Mouse (Mus musculus): Measurements from ENCODE around the gene Acvr1. TPM values are rescaled to one million over a fixed set of nuclear protein-coding genes. Genes with fewer than 3 reads are reported as not detected.

The Acvr1 gene
- polyA plus RNA-seq, 1 experiment from 2014 or later: 2.9 TPM

- Histone ChIP-seq H3K27ac (replicated peaks) (0 out of 2 replicates have a peak overlapping the region, but pooled peaks have one; percentile 14), H3K36me3 (no peaks in the 10 kb centered on the region), H3K4me1 (peaks cover 53% of the 10 kb centered on the region), H3K27me3 (ENCODE audit: low read depth, poor library complexity, severe bottlenecking) (no peaks in the 10 kb centered on the region), H3K4me3 (no peak overlapping the region), H3K9me3 (replicated peaks) (no peaks in the 10 kb centered on the region)
- 57% methylated on average over 6 of the region's 6 CpGs for WGBS
- no peak for DNase-seq (ENCODE audit: low spot score)
Measured at GRCm38 (mm10) chr2:58549960-58550359, 17.0 kb downstream of the Acvr1 start.

DNA sequence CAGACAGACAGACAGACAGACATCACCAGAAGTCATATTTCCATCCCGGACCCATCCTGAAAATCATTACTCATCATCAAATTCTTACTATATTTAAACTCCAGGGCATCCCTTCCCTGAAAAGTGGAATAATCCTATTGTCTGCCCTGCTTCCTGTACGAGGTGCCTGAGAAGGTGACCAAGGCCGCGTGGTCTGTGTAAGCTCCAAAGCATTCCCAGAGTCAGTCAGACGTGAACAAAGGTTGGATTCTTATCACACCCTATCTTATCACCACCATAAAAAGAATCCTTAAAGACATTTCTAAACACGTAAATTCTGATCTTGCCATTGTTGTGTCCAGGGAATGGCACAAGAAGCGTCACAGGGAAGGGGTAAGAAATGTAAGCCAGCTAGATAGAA, 18.0 kb downstream of the Acvr1 start:
- no peaks in the 10 kb centered on the region for H3K27me3 ChIP-seq (ENCODE audit: low read depth, poor library complexity, severe bottlenecking)
- no peak for DNase-seq (ENCODE audit: low spot score)
- WGBS: 85% methylated on average over 7 of the region's 7 CpGs
- no peak overlapping the region for H3K27ac ChIP-seq (replicated peaks)
- peaks cover 46% of the 10 kb centered on the region for H3K4me1 ChIP-seq
- H3K9me3 ChIP-seq (replicated peaks): no peaks in the 10 kb centered on the region
- no peak overlapping the region for H3K4me3 ChIP-seq
- H3K36me3 ChIP-seq: no peaks in the 10 kb centered on the region

DNA sequence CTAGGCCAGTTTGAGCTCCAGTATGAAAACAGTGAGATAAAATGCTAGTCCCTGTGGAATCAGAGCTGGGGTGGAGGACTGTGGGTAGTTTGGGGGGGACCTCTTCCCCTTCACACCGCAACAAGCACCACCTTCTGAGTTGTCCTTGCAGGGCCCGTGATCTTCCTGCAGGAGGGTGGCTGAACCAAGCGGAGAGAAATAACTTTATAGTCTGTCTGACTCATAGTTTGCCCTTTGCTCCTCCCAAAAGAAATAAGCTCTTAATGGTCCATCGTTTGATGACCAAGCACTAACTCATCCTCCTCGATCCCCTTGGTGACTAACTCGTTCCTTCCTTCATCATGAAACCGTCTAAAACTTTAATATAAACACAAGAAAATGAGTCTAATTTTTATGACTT, 20.7 kb downstream of the Acvr1 start:
- no peaks in the 10 kb centered on the region for H3K27me3 ChIP-seq (ENCODE audit: low read depth, poor library complexity, severe bottlenecking)
- H3K27ac ChIP-seq (replicated peaks): no peak overlapping the region
- H3K9me3 ChIP-seq (replicated peaks): no peaks in the 10 kb centered on the region
- 95% methylated on average over 7 of the region's 7 CpGs for WGBS
- H3K4me3 ChIP-seq: no peak overlapping the region
- no peak for DNase-seq (ENCODE audit: low spot score)
- no peaks in the 10 kb centered on the region for H3K36me3 ChIP-seq
- H3K4me1 ChIP-seq: peaks cover 20% of the 10 kb centered on the region

GRCm38 (mm10) chr2:58544368-58544767, 22.6 kb downstream of the Acvr1 start:
- H3K27ac ChIP-seq (replicated peaks): no peak overlapping the region
- 93% methylated on average over 6 of the region's 6 CpGs for WGBS
- no peaks in the 10 kb centered on the region for H3K36me3 ChIP-seq
- no peaks in the 10 kb centered on the region for H3K9me3 ChIP-seq (replicated peaks)
- DNase-seq (ENCODE audit: low spot score): no peak
- H3K4me1 ChIP-seq: peaks cover 12% of the 10 kb centered on the region
- H3K4me3 ChIP-seq: no peak overlapping the region
- no peaks in the 10 kb centered on the region for H3K27me3 ChIP-seq (ENCODE audit: low read depth, poor library complexity, severe bottlenecking)

DNA sequence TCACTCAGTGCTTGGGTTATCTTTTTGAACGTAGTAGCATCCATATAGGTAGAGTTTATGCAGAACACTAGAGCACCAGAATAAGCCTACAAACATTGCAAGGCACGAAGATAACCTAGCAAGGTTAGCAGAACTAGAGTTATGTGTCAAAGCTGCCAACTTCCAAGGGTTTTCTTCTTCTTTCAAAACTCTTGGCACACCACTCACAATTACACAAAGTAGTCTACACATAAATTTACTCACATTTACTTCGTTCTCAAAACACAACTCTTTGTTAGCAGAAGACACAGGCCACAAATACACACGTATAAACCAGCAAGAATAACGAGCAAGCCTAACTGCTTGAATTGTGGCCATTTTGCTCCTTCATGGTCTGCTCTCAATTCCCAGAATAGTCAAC, 23.7 kb downstream of the Acvr1 start:
- no peaks in the 10 kb centered on the region for H3K27me3 ChIP-seq (ENCODE audit: low read depth, poor library complexity, severe bottlenecking)
- DNase-seq (ENCODE audit: low spot score): no peak
- H3K36me3 ChIP-seq: no peaks in the 10 kb centered on the region
- no peaks in the 10 kb centered on the region for H3K9me3 ChIP-seq (replicated peaks)
- no peak overlapping the region for H3K4me3 ChIP-seq
- no peak overlapping the region for H3K27ac ChIP-seq (replicated peaks)
- peaks cover 18% of the 10 kb centered on the region for H3K4me1 ChIP-seq
- WGBS: 90% methylated on average over 5 of the region's 5 CpGs

DNA sequence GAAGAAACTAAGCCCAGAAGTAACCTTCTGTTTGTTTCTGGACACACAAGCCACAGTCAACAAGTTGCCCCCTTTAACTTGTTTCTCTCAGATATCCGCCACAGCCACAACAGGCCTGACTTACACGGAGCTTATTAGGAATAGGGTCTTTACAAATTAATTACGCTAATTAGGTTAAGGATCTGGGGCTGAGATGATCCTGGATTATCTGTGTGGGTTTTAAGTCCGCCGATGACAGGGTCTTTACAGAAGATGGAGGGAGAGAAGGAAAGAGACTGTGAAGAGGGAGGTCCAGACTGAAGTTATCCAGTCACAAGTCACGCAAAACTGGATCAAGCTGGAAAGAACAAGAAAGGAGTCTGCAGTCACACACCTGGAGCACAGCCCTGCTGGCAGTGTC, 28.8 kb downstream of the Acvr1 start:
- DNase-seq (ENCODE audit: low spot score): no peak
- 60% methylated on average over 6 of the region's 6 CpGs for WGBS

DNA sequence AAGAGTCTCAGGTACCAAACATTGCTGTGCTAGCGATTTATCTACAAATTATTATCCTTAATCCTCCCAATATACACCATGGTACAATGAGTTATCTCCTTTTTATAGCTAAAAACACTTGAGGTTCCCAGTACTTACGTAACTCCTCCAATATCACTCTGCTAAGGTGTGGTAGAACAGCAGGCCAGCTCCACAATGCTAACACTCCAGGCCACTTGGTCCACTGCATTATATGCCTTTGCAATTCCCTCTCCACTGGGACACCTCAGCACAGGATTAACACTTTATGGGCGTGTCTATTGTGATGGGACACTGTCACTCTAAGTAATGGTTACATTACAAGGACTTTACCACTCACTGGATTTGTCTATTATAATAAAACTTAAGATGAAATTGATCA, 30.2 kb downstream of the Acvr1 start:
- Histone ChIP-seq H3K27ac (replicated peaks) (no peak overlapping the region), H3K4me3 (no peak overlapping the region), H3K4me1 (peaks cover 55% of the 10 kb centered on the region), H3K9me3 (replicated peaks) (no peaks in the 10 kb centered on the region), H3K27me3 (ENCODE audit: low read depth, poor library complexity, severe bottlenecking) (no peaks in the 10 kb centered on the region), H3K36me3 (peaks cover 14% of the 10 kb centered on the region; the same call in 1 of the 2 replicates)
- 88% methylated on average over 3 of the region's 3 CpGs for WGBS
- no peak for DNase-seq (ENCODE audit: low spot score)

More for the DNA sequence above, 28.8 kb downstream of the Acvr1 start:
- no peak overlapping the region for H3K27ac ChIP-seq (replicated peaks)
- H3K4me1 ChIP-seq: peaks cover 41% of the 10 kb centered on the region
- no peaks in the 10 kb centered on the region for H3K9me3 ChIP-seq (replicated peaks)
- H3K4me3 ChIP-seq: no peak overlapping the region
- peaks cover 14% of the 10 kb centered on the region; the same call in 1 of the 2 replicates for H3K36me3 ChIP-seq
- no peaks in the 10 kb centered on the region for H3K27me3 ChIP-seq (ENCODE audit: low read depth, poor library complexity, severe bottlenecking)

- Histone ChIP-seq H3K4me3 (no peak overlapping the region), H3K9me3 (replicated peaks) (no peaks in the 10 kb centered on the region), H3K27ac (replicated peaks) (no peak overlapping the region), H3K27me3 (ENCODE audit: low read depth, poor library complexity, severe bottlenecking) (no peaks in the 10 kb centered on the region), H3K4me1 (peaks cover 64% of the 10 kb centered on the region), H3K36me3 (peaks cover 14% of the 10 kb centered on the region; the same call in 1 of the 2 replicates)
- DNase-seq (ENCODE audit: low spot score): no peak
- WGBS: 88% methylated on average over 8 of the region's 8 CpGs
Measured at GRCm38 (mm10) chr2:58535233-58535632, 31.7 kb downstream of the Acvr1 start.

GRCm38 (mm10) chr2:58534379-58534778, 32.6 kb downstream of the Acvr1 start:
- no peak for DNase-seq (ENCODE audit: low spot score)
- no peak overlapping the region for H3K4me3 ChIP-seq
- 73% methylated on average over 4 of the region's 4 CpGs for WGBS
- H3K9me3 ChIP-seq (replicated peaks): no peaks in the 10 kb centered on the region
- peaks cover 68% of the 10 kb centered on the region for H3K4me1 ChIP-seq
- H3K36me3 ChIP-seq: peaks cover 14% of the 10 kb centered on the region; the same call in 1 of the 2 replicates
- H3K27ac ChIP-seq (replicated peaks): 0 out of 2 replicates have a peak overlapping the region, but pooled peaks have one; percentile 58
- H3K27me3 ChIP-seq (ENCODE audit: low read depth, poor library complexity, severe bottlenecking): no peaks in the 10 kb centered on the region

- DNase-seq (ENCODE audit: low spot score): peak; percentile 43
- no peaks in the 10 kb centered on the region for H3K9me3 ChIP-seq (replicated peaks)
- no peaks in the 10 kb centered on the region for H3K27me3 ChIP-seq (ENCODE audit: low read depth, poor library complexity, severe bottlenecking)
- peaks cover 14% of the 10 kb centered on the region; the same call in 1 of the 2 replicates for H3K36me3 ChIP-seq
- H3K27ac ChIP-seq (replicated peaks): peak overlapping the region; percentile 58
- peaks cover 67% of the 10 kb centered on the region for H3K4me1 ChIP-seq
- WGBS: 24% methylated on average over 7 of the region's 7 CpGs
- no peak overlapping the region; the same call in 1 of the 2 replicates for H3K4me3 ChIP-seq
Measured at GRCm38 (mm10) chr2:58533521-58534001, 33.4 kb downstream of the Acvr1 start.

DNA sequence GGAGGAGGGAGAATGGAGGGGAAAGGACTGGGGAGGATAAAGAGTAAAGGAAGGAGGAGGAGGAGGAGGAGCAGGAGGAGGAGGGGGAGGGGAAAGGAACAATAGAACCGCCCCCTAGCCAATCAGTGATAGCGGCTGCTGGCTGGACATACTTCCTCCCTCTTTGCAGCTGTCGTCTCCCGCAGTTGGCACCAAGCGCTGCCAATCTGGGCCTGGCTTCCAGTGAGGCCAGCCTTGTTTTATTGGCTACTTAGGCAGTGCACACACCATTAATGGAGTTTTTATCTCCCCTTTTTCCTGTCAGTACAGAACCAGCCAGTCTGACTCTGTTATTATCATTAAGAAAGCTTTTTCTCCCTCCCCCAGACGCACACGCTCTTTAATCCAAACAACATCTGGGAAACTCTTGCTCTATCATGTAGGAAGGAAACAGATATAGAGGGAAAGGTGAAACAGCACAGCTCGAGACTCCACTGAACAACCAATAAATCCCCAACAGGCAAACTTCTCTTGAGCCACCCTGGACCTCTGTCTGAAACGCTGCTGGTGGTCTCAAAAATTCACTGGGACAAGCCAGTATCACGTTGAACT, 34.6 kb downstream of the Acvr1 start:
- no peaks in the 10 kb centered on the region for H3K9me3 ChIP-seq (replicated peaks)
- WGBS: 20% methylated on average over 10 of the region's 10 CpGs
- DNase-seq (ENCODE audit: low spot score): peak; percentile 76
- peak overlapping the region; percentile 35 for H3K4me3 ChIP-seq
- H3K36me3 ChIP-seq: peaks cover 10% of the 10 kb centered on the region; the same call in 1 of the 2 replicates
- peak overlapping the region; percentile 72 for H3K27ac ChIP-seq (replicated peaks)
- peaks cover 73% of the 10 kb centered on the region for H3K4me1 ChIP-seq
- H3K27me3 ChIP-seq (ENCODE audit: low read depth, poor library complexity, severe bottlenecking): no peaks in the 10 kb centered on the region

DNA sequence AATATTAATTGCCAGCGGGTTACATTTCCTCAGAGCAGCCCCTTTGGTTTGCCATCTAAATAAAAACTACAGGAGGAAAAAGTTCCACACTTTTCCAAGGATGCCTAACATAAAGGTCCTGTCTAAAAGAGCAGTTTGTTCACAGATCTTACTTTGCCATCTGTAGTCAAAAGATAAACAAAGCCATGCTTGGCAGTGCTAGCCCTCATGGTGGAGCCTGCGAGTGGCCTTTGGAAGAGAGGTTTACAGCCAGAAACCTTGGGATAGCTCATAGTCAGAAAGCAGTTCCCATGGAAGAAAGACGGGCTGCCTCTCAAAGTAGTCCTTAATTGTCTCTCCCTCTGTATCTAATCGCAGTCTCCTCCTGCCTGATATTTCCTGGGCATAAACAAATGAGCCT, 36.4 kb downstream of the Acvr1 start:
- Histone ChIP-seq H3K4me1 (peaks cover 73% of the 10 kb centered on the region), H3K9me3 (replicated peaks) (no peaks in the 10 kb centered on the region), H3K4me3 (no peak overlapping the region), H3K27ac (replicated peaks) (no peak overlapping the region), H3K27me3 (ENCODE audit: low read depth, poor library complexity, severe bottlenecking) (no peaks in the 10 kb centered on the region), H3K36me3 (no peaks in the 10 kb centered on the region)
- WGBS: 85% methylated on average over 4 of the region's 4 CpGs
- no peak for DNase-seq (ENCODE audit: low spot score)

DNA sequence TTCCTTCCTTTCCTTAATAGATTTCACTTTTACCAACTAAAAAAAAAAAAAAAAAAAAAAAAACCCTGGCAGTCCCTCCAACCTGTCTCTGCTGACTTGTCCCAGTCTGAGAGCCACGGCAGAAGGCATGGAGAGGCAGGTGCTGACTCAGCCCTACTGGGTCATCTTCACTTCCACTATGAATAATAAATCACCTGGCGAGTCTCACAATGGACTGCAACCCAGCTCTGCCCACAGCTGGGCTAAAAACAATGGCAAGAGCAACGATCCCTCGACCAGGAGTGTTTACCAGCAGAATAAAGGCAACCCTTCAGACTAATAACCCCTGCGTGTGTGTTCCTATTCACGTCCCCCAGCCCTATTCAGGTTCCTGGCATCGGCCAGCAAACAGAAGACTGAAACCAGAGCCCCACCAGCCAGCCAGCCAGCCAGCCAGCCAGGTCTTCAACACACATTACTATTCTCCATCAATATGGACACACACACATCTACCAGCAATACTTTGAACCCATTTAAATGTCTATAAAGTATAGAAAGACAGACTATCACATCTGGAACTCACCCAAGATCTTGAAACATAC, 37.0 kb downstream of the Acvr1 start:
- WGBS: 41% methylated on average over 7 of the region's 7 CpGs
- H3K9me3 ChIP-seq (replicated peaks): no peaks in the 10 kb centered on the region
- H3K27ac ChIP-seq (replicated peaks): peak overlapping the region; percentile 38; the same call in 1 of the 2 replicates
- H3K4me3 ChIP-seq: no peak overlapping the region
- no peaks in the 10 kb centered on the region for H3K36me3 ChIP-seq
- DNase-seq (ENCODE audit: low spot score): no peak
- H3K27me3 ChIP-seq (ENCODE audit: low read depth, poor library complexity, severe bottlenecking): no peaks in the 10 kb centered on the region
- H3K4me1 ChIP-seq: peaks cover 68% of the 10 kb centered on the region
